Mouse (Mus musculus) stomach, embryonic 16.5 days (tissue): Measurements from ENCODE around the gene Tmem235. TPM values are rescaled to one million over a fixed set of nuclear protein-coding genes. Genes with fewer than 3 reads are reported as not detected.

Experiments
- ATAC-seq: fragments of 200-750 bp; cut with Nextera tagmentation; 2 replicates; pipeline ENCODE4 v1.8.0; 2017; ENCODE audit warnings: moderate number of reproducible peaks, moderate TSS enrichment; ENCODE audit not compliant: insufficient read depth, low FRiP score
- H3K27ac ChIP-seq: fragments of 300-500 bp; sonication (generic); 2 replicates; pipeline ENCODE4 v1.5.1; 2014; ENCODE audit warnings: low read length
- H3K27me3 ChIP-seq: fragments of 300-500 bp; sonication (generic); 2 replicates; pipeline ENCODE4 v1.6.1; 2014; ENCODE audit warnings: low read length, control low read depth, mixed read lengths; ENCODE audit not compliant: control insufficient read depth, insufficient read depth
- H3K36me3 ChIP-seq: fragments of 300-500 bp; sonication (generic); 2 replicates; pipeline ENCODE4 v1.6.1; 2014; ENCODE audit warnings: low read length; ENCODE audit not compliant: control insufficient read depth, insufficient read depth
- H3K4me1 ChIP-seq: fragments of 300-500 bp; sonication (generic); 2 replicates; pipeline ENCODE4 v1.6.1; 2014; ENCODE audit warnings: low read length, control low read depth, mixed read lengths; ENCODE audit not compliant: control insufficient read depth, insufficient read depth
- H3K4me2 ChIP-seq: fragments of 300-500 bp; sonication (generic); 2 replicates; pipeline ENCODE4 v1.6.1; 2014; ENCODE audit warnings: low read depth, low read length, mixed read lengths
- H3K4me3 ChIP-seq: fragments of 300-500 bp; sonication (generic); replicated peaks from 2 replicates; pipeline ENCODE4 v1.5.1; 2014; ENCODE audit warnings: mild to moderate bottlenecking, low read length
- H3K9ac ChIP-seq: fragments of 300-500 bp; sonication (generic); 2 replicates; pipeline ENCODE4 v1.6.1; 2014; ENCODE audit warnings: low read length
- H3K9me3 ChIP-seq: fragments of 300-500 bp; sonication (generic); replicated peaks from 2 replicates; pipeline ENCODE4 v1.6.1; 2016; ENCODE audit warnings: low read length, control low read depth; ENCODE audit not compliant: control insufficient read depth
- WGBS: fragments of 180-500 bp; shearing (Covaris S2); extraction: QIAGEN DNeasy Blood & Tissue Kit; methylation state at CpG from one replicate; pipeline ENCODE4 v1.1.7; 2014; 5-methylcytosine and 5-hydroxymethylcytosine counted together
- polyA plus RNA-seq: library from polyadenylated mRNA; unstranded; fragments of >200 nt; fragmentation: Nextera tagmentation; extraction: Ambion mirVana; gene quantifications from 2 replicates; pipeline ENCODE4 v1.2.1, GENCODE M21; 2015

Tmem235 gene
- polyA plus RNA-seq, 1 experiment from 2014 or later = not detected

GRCm38 (mm10) chr11:117840910-117841309 is 19.6 kb upstream of the Tmem235 start:
- WGBS = 26% methylated on average over 1 of the region's 1 CpGs
- Histone ChIP-seq H3K4me3 (no peak overlapping the region), H3K4me2 (no peak overlapping the region), H3K36me3 (no peaks in the 10 kb centered on the region), H3K9me3 (no peaks in the 10 kb centered on the region), H3K27me3 (no peaks in the 10 kb centered on the region), H3K27ac (no peak overlapping the region), H3K4me1 (peaks cover 5% of the 10 kb centered on the region), H3K9ac (no peak overlapping the region)
- ATAC-seq = no peak

GRCm38 (mm10) chr11:117843434-117843833 is 17.1 kb upstream of the Tmem235 start:
- H3K4me2 ChIP-seq = no peak overlapping the region
- no peak overlapping the region for H3K9ac ChIP-seq
- H3K27me3 ChIP-seq = no peaks in the 10 kb centered on the region
- WGBS = 83% methylated on average over 2 of the region's 2 CpGs
- no peaks in the 10 kb centered on the region for H3K9me3 ChIP-seq
- ATAC-seq = no peak
- no peaks in the 10 kb centered on the region for H3K36me3 ChIP-seq
- H3K4me3 ChIP-seq = no peak overlapping the region
- peaks cover 12% of the 10 kb centered on the region for H3K4me1 ChIP-seq
- no peak overlapping the region for H3K27ac ChIP-seq

DNA sequence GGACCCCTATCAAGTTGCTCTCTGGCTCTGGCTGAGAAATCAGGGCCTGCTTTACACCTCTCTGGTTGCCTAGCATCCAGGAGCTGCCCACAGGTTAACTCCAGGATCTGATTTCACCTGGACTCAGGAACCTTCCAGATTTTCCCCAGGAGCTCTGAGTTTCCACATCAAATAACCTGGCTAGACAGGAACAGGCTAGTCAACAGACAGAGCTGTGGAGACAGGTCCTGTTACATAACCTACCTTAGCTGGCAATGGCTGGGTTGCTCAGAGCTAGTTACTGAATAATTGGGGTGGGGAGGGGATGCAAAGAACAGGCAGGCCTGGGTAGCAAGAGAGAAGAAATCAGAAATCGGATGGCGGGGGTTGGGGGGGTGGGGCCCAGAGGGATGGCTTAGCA is 15.6 kb upstream of the Tmem235 start:
- no peak for ATAC-seq
- H3K9me3 ChIP-seq = no peaks in the 10 kb centered on the region
- no peak overlapping the region for H3K4me2 ChIP-seq
- H3K4me1 ChIP-seq = peaks cover 17% of the 10 kb centered on the region
- no peaks in the 10 kb centered on the region for H3K27me3 ChIP-seq
- H3K27ac ChIP-seq = 0 out of 2 replicates have a peak overlapping the region, but pooled peaks have one; percentile 9
- WGBS = 60% methylated on average over 2 of the region's 2 CpGs
- peak overlapping the region; percentile 46; the same call in 1 of the 2 replicates for H3K9ac ChIP-seq
- H3K4me3 ChIP-seq = no peak overlapping the region
- H3K36me3 ChIP-seq = no peaks in the 10 kb centered on the region

DNA sequence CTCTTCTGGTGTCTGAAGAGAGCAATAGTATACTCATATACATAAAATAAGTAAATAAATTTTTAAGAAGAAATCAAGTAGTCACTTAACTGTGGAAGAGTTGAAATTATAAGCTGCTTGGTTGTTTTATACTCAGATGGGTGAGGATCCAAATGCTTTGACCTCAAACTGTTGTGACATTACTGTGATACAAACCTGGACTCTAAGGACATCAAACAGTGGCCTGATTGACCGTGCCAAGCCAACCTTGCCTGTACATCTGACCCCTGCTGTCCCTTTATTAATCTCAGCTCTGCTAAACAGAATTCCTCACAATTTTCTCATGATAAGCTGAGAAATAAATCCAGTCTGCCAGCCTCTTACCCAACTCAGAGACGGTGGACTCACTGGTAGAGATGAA is 14.9 kb upstream of the Tmem235 start:
- H3K27me3 ChIP-seq = no peaks in the 10 kb centered on the region
- H3K4me1 ChIP-seq = peaks cover 24% of the 10 kb centered on the region
- H3K36me3 ChIP-seq = no peaks in the 10 kb centered on the region
- H3K9me3 ChIP-seq = no peaks in the 10 kb centered on the region
- WGBS = 81% methylated on average over 2 of the region's 2 CpGs
- H3K9ac ChIP-seq = no peak overlapping the region
- no peak overlapping the region for H3K4me2 ChIP-seq
- H3K27ac ChIP-seq = no peak overlapping the region
- no peak for ATAC-seq
- H3K4me3 ChIP-seq = no peak overlapping the region

DNA sequence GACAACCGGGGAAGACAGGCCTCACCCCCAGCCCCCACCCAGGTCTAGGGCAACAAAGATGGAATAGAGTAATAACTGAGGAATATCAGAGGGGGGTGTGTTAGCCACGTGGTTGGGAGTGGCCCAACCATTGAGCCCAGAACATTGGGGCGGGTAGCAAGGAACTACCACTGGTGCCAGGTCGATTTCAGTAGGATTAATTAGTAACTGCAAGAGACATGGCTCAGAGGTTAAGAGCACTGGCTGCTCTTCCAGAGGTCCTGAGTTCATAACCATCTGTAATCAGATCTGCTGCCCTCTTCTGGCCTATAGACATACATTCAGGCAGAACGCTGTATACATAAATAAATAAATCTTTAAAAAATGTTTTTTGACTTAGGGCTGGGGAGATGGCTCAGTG is 13.9 kb upstream of the Tmem235 start:
- no peak overlapping the region for H3K9ac ChIP-seq
- no peak overlapping the region for H3K4me2 ChIP-seq
- WGBS = 38% methylated on average over 5 of the region's 5 CpGs
- H3K27me3 ChIP-seq = no peaks in the 10 kb centered on the region
- ATAC-seq = 0 out of 2 replicates have a peak, but pooled peaks have one; percentile 3
- H3K4me1 ChIP-seq = peaks cover 26% of the 10 kb centered on the region
- no peaks in the 10 kb centered on the region for H3K9me3 ChIP-seq
- H3K27ac ChIP-seq = no peak overlapping the region
- no peaks in the 10 kb centered on the region for H3K36me3 ChIP-seq
- H3K4me3 ChIP-seq = no peak overlapping the region

DNA sequence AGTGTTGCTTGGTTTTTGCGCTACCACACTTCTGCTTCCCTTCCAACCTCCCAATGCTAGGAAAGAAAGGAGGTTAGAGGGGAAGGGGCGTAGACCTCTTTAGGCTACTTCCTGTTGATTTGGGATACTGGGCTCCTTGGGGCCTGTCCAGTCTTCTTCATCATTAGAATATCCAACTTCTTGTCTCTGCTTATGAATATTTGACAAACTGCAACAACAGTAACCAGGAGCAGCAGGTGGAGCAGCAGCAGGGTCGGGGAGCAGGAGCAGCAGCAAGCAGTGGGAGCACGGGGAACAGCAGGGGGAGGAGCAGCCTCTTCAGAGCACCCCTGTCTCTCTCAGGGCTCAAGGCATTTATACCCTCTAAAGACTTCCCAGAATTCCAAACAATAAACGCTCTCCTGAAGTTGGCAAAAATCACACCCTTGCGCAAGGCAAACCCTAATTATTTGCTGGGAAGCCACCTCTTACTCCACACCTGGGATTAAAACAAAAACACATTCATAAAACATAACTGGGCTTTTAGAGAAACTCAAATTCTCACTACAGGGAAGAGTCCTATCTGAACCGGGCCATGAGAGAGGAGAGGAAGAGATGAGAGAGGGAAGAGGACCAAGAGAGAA is 12.8 kb upstream of the Tmem235 start:
- WGBS = 67% methylated on average over 7 of the region's 7 CpGs
- ATAC-seq = no peak
- H3K4me2 ChIP-seq = peak overlapping the region; percentile 92
- H3K9ac ChIP-seq = peak overlapping the region; percentile 90
- no peaks in the 10 kb centered on the region for H3K9me3 ChIP-seq
- H3K36me3 ChIP-seq = 0 out of 2 replicates have a peak, but pooled peaks cover 5% of the 10 kb centered on the region
- H3K4me1 ChIP-seq = peaks cover 26% of the 10 kb centered on the region
- peak overlapping the region; percentile 98 for H3K27ac ChIP-seq
- peak overlapping the region; percentile 64 for H3K4me3 ChIP-seq
- no peaks in the 10 kb centered on the region for H3K27me3 ChIP-seq

DNA sequence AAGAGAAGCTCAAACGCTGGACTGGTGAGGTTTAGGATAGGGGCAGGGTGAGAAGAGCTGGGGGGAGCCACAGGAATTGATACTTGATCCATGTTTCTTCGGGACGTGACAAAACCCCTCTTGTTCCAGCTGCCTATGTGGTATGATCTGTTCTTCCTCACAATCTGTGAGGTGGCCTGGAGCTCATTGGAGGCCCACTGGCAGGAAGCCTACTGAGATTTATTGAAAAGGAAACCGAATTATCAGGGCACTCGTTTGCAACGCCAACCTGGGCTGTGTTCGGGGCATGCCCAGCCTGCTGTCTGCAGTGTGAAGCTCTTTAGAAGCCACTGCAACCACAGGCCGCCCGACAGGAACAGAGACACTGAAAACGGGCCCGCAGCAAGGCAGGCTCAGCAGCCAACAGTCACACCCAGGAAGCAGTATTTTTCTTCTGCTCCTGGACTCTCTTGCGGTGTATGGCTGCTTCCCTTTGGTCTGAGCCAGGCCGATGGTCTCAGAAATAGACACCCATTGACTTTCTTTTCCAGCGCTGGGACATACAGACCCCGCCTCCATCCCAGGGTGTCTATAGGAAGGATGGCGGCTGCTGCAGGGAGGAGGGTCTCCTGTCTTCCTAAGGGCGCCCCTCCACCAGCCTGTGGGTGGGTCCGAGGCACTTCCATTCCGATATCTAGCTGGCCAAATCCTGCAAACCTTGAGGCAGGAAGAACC is 12.1 kb upstream of the Tmem235 start:
- Histone ChIP-seq H3K4me3 (peak overlapping the region; percentile 64), H3K27ac (peak overlapping the region; percentile 98), H3K9ac (peak overlapping the region; percentile 90), H3K27me3 (no peaks in the 10 kb centered on the region), H3K36me3 (peaks cover 6% of the 10 kb centered on the region; the same call in 1 of the 2 replicates), H3K9me3 (no peaks in the 10 kb centered on the region), H3K4me1 (peaks cover 26% of the 10 kb centered on the region), H3K4me2 (peak overlapping the region; percentile 92)
- 6% methylated on average over 19 of the region's 19 CpGs for WGBS
- peak; percentile 80 for ATAC-seq

DNA sequence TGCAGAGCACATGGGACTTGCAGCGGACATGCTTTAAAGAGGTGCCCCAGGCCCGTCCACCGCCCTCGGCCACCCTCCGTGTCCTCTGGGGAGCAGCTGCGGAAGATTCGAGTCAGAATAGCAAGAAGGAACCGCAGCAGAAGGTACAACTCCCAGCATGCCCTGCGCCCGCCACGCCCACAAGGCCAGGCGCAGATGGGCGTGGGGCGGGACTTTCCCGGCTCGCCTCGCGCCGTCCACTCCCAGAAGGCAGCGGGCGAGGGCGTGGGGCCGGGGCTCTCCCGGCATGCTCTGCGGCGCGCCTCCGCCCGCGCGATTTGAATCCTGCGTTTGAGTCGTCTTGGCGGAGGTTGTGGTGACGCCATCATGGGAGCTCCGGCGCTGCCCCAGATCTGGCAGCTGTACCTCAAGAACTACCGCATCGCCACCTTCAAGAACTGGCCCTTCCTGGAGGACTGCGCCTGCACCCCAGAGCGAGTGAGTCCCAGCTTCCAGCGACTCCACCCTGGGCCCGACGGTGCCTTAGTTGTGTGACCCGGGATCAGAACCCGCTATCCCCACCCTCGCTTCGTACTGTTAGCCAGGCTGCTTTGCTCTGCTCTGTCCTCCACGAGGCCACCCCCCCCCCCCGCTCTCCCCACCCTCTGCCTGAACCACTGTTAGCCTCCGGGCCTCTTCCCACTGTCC is 11.4 kb upstream of the Tmem235 start, which contains the start of gene Birc5:
Gene Birc5 (plus strand): TSS at position 267 of the 687 bp plus-strand sequence.
- H3K9ac ChIP-seq = peak within 1 kb of the TSS; percentile 90
- peaks cover 26% of the 10 kb centered on the region for H3K4me1 ChIP-seq
- peak; percentile 95 for ATAC-seq
- H3K27me3 ChIP-seq = no peaks in the 10 kb centered on the region
- no peaks in the 10 kb centered on the region for H3K9me3 ChIP-seq
- H3K4me2 ChIP-seq = peak within 1 kb of the TSS; percentile 92
- H3K36me3 ChIP-seq = peaks cover 6% of the 10 kb centered on the region; the same call in 1 of the 2 replicates
- H3K4me3 ChIP-seq = peak within 1 kb of the TSS; percentile 64
- H3K27ac ChIP-seq = peak within 1 kb of the TSS; percentile 98
- WGBS = under 1% methylated on average over 51 of the region's 51 CpGs

DNA sequence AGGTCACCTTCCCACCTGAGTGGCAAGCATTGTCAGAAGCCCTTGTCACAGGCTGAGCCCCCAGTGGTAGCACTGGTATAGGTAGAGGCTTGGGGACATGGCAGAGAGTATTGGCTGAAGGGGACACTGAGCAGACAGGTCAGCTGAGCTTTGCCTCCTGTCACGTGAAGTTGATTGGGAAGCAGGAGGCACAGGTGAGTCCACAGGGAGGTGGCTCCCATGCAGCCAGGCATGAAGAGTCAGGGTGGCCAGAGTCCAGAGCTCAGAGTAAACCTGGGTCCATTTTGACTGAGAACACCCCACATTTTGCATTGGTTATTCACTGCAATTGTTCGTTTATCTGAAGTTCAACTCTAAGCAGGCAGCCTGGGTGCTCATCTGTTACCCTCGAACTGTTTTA is 7.7 kb upstream of the Tmem235 start:
- Histone ChIP-seq H3K9me3 (no peaks in the 10 kb centered on the region), H3K27me3 (no peaks in the 10 kb centered on the region), H3K4me1 (peaks cover 20% of the 10 kb centered on the region), H3K4me3 (no peak overlapping the region), H3K4me2 (no peak overlapping the region), H3K9ac (no peak overlapping the region), H3K27ac (no peak overlapping the region), H3K36me3 (peaks cover 26% of the 10 kb centered on the region)
- WGBS = 79% methylated on average over 3 of the region's 3 CpGs
- no peak for ATAC-seq
